Mouse (Mus musculus) right cerebral cortex, postnatal 25 days (tissue): ENCODE results near the gene Sirt2.
A peak's percentile ranks its signal among the peaks of the same experiment; 100 is the strongest.

Source experiments
- DNase-seq: peaks from one replicate; pipeline ENCODE4 v3.0.0; 2022

Sirt2 gene

GRCm38 (mm10) chr7:28766173-28766879, at the start of gene Sirt2:
TSS of gene Sirt2 (plus strand) at chr7:28766735.
- DNase-seq = peak; percentile 96

GRCm38 (mm10) chr7:28717726-28718125, 48.8 kb upstream of the Sirt2 start:
- DNase-seq = no peak

DNA sequence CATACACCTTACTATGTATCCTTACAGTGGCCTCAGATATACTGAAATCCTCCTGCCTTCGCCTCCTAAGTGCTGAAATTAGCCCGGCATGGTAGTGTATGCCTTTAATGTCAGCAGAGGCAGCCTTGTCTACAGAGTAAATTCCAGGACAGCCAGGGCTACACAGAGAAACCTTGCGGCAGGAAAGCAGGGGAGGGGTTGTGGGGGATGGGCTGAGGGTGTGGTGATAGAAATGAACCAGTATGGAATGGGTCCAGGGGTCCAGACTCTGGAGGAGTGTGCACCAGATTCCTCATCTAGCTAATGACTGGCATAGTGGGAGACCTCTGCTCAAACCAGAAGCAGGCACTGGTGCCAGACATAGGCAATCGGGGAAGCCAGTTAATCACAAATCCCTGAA, 47.4 kb upstream of the Sirt2 start:
- no peak for DNase-seq

- no peak for DNase-seq
Observed at GRCm38 (mm10) chr7:28719650-28720049, 46.9 kb upstream of the Sirt2 start.

GRCm38 (mm10) chr7:28720753-28721537, 45.6 kb upstream of the Sirt2 start:
- DNase-seq = no peak

- no peak for DNase-seq
Observed at GRCm38 (mm10) chr7:28722079-28722478, 44.5 kb upstream of the Sirt2 start.

DNA sequence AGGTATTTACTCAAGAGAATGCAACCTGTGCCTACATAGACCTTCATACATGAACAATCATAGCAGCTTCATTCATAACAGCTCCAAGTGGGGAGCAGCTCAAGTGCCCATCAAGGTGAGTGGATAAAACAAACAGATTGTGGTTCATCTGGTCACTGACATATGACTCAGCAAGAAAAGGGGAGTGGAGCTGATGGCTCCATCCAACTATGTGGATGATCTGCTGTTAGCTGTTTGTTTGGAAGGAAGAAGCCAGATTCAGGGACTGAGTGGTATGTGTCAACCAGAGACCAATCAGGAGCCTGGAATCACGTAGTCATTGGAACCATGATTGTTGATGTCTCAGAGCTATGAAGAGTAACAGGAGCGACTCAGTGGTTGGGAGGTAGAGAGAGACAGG, 41.9 kb upstream of the Sirt2 start:
- DNase-seq = no peak

GRCm38 (mm10) chr7:28726600-28726999, 39.9 kb upstream of the Sirt2 start:
- DNase-seq = peak; percentile 84

- peak; percentile 44 for DNase-seq
Observed at GRCm38 (mm10) chr7:28727649-28728340, 38.7 kb upstream of the Sirt2 start.

GRCm38 (mm10) chr7:28732341-28733142, 34.0 kb upstream of the Sirt2 start:
- no peak for DNase-seq

- DNase-seq = no peak
Observed at GRCm38 (mm10) chr7:28733211-28733610, 33.3 kb upstream of the Sirt2 start.

- DNase-seq = no peak
Observed at GRCm38 (mm10) chr7:28735701-28736100, 30.8 kb upstream of the Sirt2 start.

GRCm38 (mm10) chr7:28739829-28740228, 26.7 kb upstream of the Sirt2 start:
- DNase-seq = no peak

DNA sequence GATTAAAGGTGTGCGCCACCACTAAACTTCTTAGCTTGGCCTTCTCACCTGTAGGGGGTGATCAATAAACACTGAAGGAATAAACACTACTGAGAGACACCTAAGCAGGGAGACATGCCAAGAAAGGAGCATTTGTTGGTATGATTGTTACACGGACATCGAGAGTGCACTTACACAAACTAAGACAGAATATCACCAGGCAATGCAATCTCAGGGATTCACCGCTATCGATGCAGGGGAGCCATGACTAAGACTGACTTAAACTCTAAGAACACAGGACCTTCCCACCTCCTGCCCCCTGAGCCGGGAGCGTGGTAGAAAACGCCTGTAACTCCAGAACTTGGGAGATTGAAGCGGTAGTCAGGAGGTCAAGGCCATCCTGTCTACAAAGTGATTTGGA, 25.6 kb upstream of the Sirt2 start:
- DNase-seq = no peak

DNA sequence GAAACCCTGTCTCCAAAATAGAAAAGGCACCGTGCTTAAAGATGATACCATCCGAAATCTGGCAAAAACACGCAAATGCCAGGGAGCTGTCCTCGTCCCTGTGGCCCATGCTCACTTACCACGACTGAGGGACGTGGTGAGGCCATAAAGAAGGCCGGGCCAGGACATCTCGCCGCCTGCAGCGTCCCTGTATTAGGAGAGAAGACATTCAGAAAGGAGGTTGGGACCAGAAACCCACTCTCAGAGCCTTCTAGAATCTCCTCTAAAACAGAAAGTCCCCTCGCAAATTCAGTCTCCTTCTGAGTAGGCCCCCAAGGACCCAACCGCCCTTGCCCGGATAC, 25.2 kb upstream of the Sirt2 start:
- DNase-seq = no peak

DNA sequence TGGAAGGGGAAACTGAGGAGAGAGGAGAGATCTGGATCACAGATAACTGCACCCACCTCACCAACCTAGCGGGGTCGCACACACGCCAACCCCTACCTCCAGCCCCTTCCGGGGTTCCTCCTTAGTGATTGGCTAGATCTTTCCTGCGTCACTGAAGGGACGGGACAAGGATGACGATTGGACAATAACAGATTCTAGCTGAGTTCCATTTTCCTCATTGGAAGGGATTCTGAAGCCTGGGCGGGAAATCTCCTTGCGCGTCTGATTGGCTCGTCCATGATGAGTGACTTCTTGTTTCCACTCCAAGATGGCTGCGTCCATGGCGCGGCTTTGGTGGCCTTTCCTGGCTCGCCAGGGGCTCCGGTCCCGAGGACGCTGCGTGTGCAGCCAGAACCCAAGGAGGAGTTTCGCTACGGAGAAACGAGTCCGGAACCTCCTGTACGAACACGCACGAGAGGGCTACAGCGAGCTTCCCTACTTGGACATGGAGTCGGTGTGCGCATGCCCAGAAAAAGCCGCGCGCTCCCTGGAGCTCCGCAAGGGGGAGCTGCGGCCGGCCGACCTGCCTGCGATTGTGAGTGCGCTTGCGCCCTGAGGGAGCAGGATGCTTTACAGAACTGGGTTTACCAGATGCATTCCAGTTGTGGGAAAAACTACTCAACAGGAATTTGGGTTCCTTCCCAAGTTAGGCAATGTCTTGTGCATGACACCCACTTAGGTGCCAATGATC, 24.7 kb upstream of the Sirt2 start, which contains the start of the genes Mrps12 and Sars2:
TSS of gene Mrps12 (minus strand) at position 112 of the 730 bp plus-strand sequence.
TSS of gene Sars2 (plus strand) at position 284 of the 730 bp plus-strand sequence.
- DNase-seq = peak; percentile 95

DNA sequence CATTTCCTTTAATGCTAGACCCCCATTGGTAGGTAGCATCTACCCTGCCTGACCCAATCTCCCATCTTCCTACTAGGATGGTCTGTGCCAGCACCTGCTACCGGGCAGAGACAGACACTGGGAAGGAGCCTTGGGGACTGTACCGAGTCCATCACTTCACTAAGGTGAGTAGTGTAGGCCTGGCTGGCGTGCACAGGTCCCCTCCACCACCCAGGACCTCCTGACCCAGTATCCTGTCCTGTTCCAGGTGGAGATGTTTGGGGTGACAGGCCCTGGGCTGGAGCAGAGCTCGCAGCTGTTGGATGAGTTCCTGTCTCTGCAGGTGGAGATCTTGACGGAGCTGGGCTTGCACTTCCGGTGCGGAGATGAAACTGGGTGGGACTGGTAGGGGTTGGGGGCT, 16.6 kb upstream of the Sirt2 start:
- DNase-seq = no peak

GRCm38 (mm10) chr7:28756079-28756478, 10.5 kb upstream of the Sirt2 start, which contains the start of gene Ccer2:
TSS of gene Ccer2 (plus strand) at chr7:28756174.
- DNase-seq = no peak

- DNase-seq = no peak
Observed at GRCm38 (mm10) chr7:28758623-28759022, 7.9 kb upstream of the Sirt2 start.

- DNase-seq = no peak
Observed at GRCm38 (mm10) chr7:28761907-28762306, 4.6 kb upstream of the Sirt2 start.

DNA sequence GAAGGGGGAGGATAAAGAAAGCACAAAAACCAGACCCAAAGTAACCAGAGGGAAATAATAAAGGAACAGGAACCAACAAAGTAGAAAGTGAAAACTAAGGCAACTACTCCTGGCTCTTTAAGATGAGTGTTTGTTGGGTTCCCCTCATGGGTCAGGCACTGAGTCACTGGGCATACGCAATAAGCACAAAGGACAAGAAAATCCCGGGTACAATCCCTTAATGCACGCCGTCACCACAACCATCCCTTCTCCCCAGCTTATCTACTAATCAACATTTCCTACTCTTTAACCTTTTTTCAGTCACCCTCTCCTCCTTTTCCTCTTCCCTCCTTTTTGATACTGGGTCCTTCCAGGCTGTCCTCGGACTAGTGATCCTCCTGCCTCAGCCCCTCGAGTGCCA, 1.3 kb upstream of the Sirt2 start:
- no peak for DNase-seq

- no peak for DNase-seq
Observed at GRCm38 (mm10) chr7:28766910-28767309, 375 bp downstream of the Sirt2 start.
